Mouse (Mus musculus): Measurements from ENCODE around the gene Ccdc85b.
"Not testable (repeated sequence)": the region's sequence is repeated elsewhere in the genome, so short reads cannot be mapped to it uniquely, and the experiment has no call there.

The Ccdc85b gene

GRCm38 (mm10) chr19:5413840-5414239 lies 43.9 kb downstream of the Ccdc85b start:
- no peak for DNase-seq (ENCODE audit: low read depth, low spot score)
- peaks cover 8% of the 10 kb centered on the region for H3K36me3 ChIP-seq (ENCODE audit: control insufficient read depth, insufficient read depth, low read length, poor library complexity, severe bottlenecking)

GRCm38 (mm10) chr19:5411961-5412360 lies 45.7 kb downstream of the Ccdc85b start:
- Histone ChIP-seq H3K36me3 (ENCODE audit: control insufficient read depth, insufficient read depth, low read length, poor library complexity, severe bottlenecking) (peaks cover 4% of the 10 kb centered on the region), H3K27me3 (ENCODE audit: control insufficient read depth, insufficient read depth, low read length, poor library complexity, severe bottlenecking) (no peaks in the 10 kb centered on the region)
- DNase-seq (ENCODE audit: low read depth, low spot score): no peak

More at GRCm38 (mm10) chr19:5413840-5414239, 43.9 kb downstream of the Ccdc85b start:
- no peaks in the 10 kb centered on the region for H3K27me3 ChIP-seq (ENCODE audit: control insufficient read depth, insufficient read depth, low read length, poor library complexity, severe bottlenecking)

- no peak for DNase-seq (ENCODE audit: low read depth, low spot score)
- H3K27me3 ChIP-seq (ENCODE audit: control insufficient read depth, insufficient read depth, low read length, poor library complexity, severe bottlenecking): no peaks in the 10 kb centered on the region
Measured at GRCm38 (mm10) chr19:5410641-5411040, 47.1 kb downstream of the Ccdc85b start.

GRCm38 (mm10) chr19:5409068-5409467 lies 48.6 kb downstream of the Ccdc85b start:
- Histone ChIP-seq H3K36me3 (ENCODE audit: control insufficient read depth, insufficient read depth, low read length, poor library complexity, severe bottlenecking) (peaks cover 2% of the 10 kb centered on the region; the same call in 1 of the 2 replicates), H3K27me3 (ENCODE audit: control insufficient read depth, insufficient read depth, low read length, poor library complexity, severe bottlenecking) (no peaks in the 10 kb centered on the region)
- DNase-seq (ENCODE audit: low read depth, low spot score): no peak

More at GRCm38 (mm10) chr19:5410641-5411040, 47.1 kb downstream of the Ccdc85b start:
- peaks cover 2% of the 10 kb centered on the region; the same call in 1 of the 2 replicates for H3K36me3 ChIP-seq (ENCODE audit: control insufficient read depth, insufficient read depth, low read length, poor library complexity, severe bottlenecking)

GRCm38 (mm10) chr19:5408057-5409001 lies 49.4 kb downstream of the Ccdc85b start:
- peak; percentile 39 for DNase-seq (ENCODE audit: low read depth, low spot score)
- Histone ChIP-seq H3K27me3 (ENCODE audit: control insufficient read depth, insufficient read depth, low read length, poor library complexity, severe bottlenecking) (no peaks in the 10 kb centered on the region), H3K36me3 (ENCODE audit: control insufficient read depth, insufficient read depth, low read length, poor library complexity, severe bottlenecking) (peaks cover 2% of the 10 kb centered on the region; the same call in 1 of the 2 replicates)

- no peaks in the 10 kb centered on the region for H3K27me3 ChIP-seq (ENCODE audit: control insufficient read depth, insufficient read depth, low read length, poor library complexity, severe bottlenecking)
- DNase-seq (ENCODE audit: low read depth, low spot score): peak; percentile 88
- H3K36me3 ChIP-seq (ENCODE audit: control insufficient read depth, insufficient read depth, low read length, poor library complexity, severe bottlenecking): peaks cover 2% of the 10 kb centered on the region; the same call in 1 of the 2 replicates
Measured at GRCm38 (mm10) chr19:5407133-5407532, 50.6 kb downstream of the Ccdc85b start.

- H3K36me3 ChIP-seq (ENCODE audit: control insufficient read depth, insufficient read depth, low read length, poor library complexity, severe bottlenecking); H3K27me3 ChIP-seq (ENCODE audit: control insufficient read depth, insufficient read depth, low read length, poor library complexity, severe bottlenecking): not testable (repeated sequence)
- DNase-seq (ENCODE audit: low read depth, low spot score): peak; percentile 80
Measured at GRCm38 (mm10) chr19:5406531-5407126, 51.1 kb downstream of the Ccdc85b start.

GRCm38 (mm10) chr19:5405924-5406323 lies 51.8 kb downstream of the Ccdc85b start:
- no peaks in the 10 kb centered on the region for H3K27me3 ChIP-seq (ENCODE audit: control insufficient read depth, insufficient read depth, low read length, poor library complexity, severe bottlenecking)
- peaks cover 2% of the 10 kb centered on the region; the same call in 1 of the 2 replicates for H3K36me3 ChIP-seq (ENCODE audit: control insufficient read depth, insufficient read depth, low read length, poor library complexity, severe bottlenecking)
- DNase-seq (ENCODE audit: low read depth, low spot score): peak; percentile 66
